Mouse (Mus musculus) megakaryocyte progenitor cell, adult 5-6 weeks (primary cell): ENCODE results near the gene Sirt3. TPM values are rescaled to one million over a fixed set of nuclear protein-coding genes. Genes with fewer than 3 reads are reported as not detected.

Experiments
- ATAC-seq: replicated peaks from 2 replicates; pipeline ENCODE4 v1.8.0; 2016; ENCODE audit warnings: mild to moderate bottlenecking, moderate TSS enrichment, inconsistent platforms; ENCODE audit not compliant: poor library complexity
- total RNA-seq, 2 experiments: library from RNA; stranded (forward) in 1 of 2; stranded (reverse) in 1 of 2; fragments of 157-497, 149-512 nt in 1 of 2; fragments of 200-1000 nt in 1 of 2; gene quantifications; 2 replicates each; pipeline versions ENCODE4 v1.2.3 to v1.2.4; 2015 to 2017

Gene Sirt3
- total RNA-seq, 2 experiments from 2014 or later = 22.9 to 30.0 TPM

GRCm38 (mm10) chr7:140853386-140853785, 28.7 kb downstream of the Sirt3 start:
- ATAC-seq = no peak

GRCm38 (mm10) chr7:140851916-140852315, 30.2 kb downstream of the Sirt3 start:
- ATAC-seq = no peak

- no peak for ATAC-seq
Measured at GRCm38 (mm10) chr7:140848591-140848990, 33.5 kb downstream of the Sirt3 start.

- no peak for ATAC-seq
Measured at GRCm38 (mm10) chr7:140847755-140848580, 34.1 kb downstream of the Sirt3 start, which contains the start of gene Odf3. Gene Odf3, plus strand, starts transcription at chr7:140847805.

GRCm38 (mm10) chr7:140846676-140847075, 35.4 kb downstream of the Sirt3 start:
- no peak for ATAC-seq

GRCm38 (mm10) chr7:140845683-140846082, 36.4 kb downstream of the Sirt3 start:
- no peak for ATAC-seq

- ATAC-seq = peak; percentile 96
Measured at GRCm38 (mm10) chr7:140844905-140845665, 37.0 kb downstream of the Sirt3 start, which contains the start of gene Scgb1c1. Gene Scgb1c1, plus strand, starts transcription at chr7:140845547.

GRCm38 (mm10) chr7:140843806-140844205, 38.3 kb downstream of the Sirt3 start:
- ATAC-seq = no peak

GRCm38 (mm10) chr7:140840750-140841735, 41.1 kb downstream of the Sirt3 start:
- ATAC-seq = no peak

GRCm38 (mm10) chr7:140839556-140839955, 42.6 kb downstream of the Sirt3 start:
- ATAC-seq = no peak

GRCm38 (mm10) chr7:140836243-140837115, 45.6 kb downstream of the Sirt3 start:
- no peak for ATAC-seq

- no peak for ATAC-seq
Measured at GRCm38 (mm10) chr7:140835758-140836087, 46.4 kb downstream of the Sirt3 start.

- ATAC-seq = no peak
Measured at GRCm38 (mm10) chr7:140834968-140835757, 46.9 kb downstream of the Sirt3 start, which contains the start of gene Urah. Gene Urah, plus strand, starts transcription at chr7:140835018.

GRCm38 (mm10) chr7:140833341-140833740, 48.8 kb downstream of the Sirt3 start:
- ATAC-seq = no peak

- no peak for ATAC-seq
Measured at GRCm38 (mm10) chr7:140831447-140831846, 50.7 kb downstream of the Sirt3 start.

- peak; percentile 89 for ATAC-seq
Measured at GRCm38 (mm10) chr7:140828171-140828881, 53.8 kb downstream of the Sirt3 start.

GRCm38 (mm10) chr7:140822731-140823130, 59.4 kb downstream of the Sirt3 start:
- no peak for ATAC-seq

GRCm38 (mm10) chr7:140821653-140822329, 60.3 kb downstream of the Sirt3 start, which contains the start of gene Zfp941:
Gene Zfp941, minus strand, starts transcription at chr7:140822178.
- ATAC-seq = peak; percentile 95
